Mouse (Mus musculus) effector memory CD4-positive, alpha-beta T cell, adult 7 months (primary cell): ENCODE data around the gene Serinc2. TPM values are rescaled to one million over a fixed set of nuclear protein-coding genes. Genes with fewer than 3 reads are reported as not detected.

Experiments
- polyA plus RNA-seq: library from polyadenylated mRNA; unstranded; fragments of 100-300 nt; shearing (Covaris generic); gene quantifications from one replicate; pipeline ENCODE4 v1.2.1, GENCODE M21; 2017

The Serinc2 gene
- not detected for polyA plus RNA-seq

DNA sequence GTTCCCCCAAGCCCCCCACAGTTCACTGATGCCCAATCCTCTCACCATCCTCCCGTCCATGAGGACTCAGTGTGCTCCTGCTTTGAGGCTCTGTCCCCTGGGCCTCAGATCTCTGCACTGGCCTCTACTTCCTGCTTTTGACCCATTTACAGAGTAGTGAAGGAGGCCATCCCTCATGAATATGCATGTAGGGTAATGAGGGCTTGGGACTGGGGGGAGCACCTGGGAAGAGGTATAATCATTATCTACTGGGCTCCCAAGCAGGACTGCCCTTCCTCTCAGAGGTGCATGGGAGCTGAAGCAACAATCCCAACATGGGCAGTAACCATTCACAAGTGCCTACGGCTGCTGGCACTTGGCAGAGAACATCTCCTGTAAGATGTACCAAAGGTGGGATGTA lies at the start of gene Serinc2:
TSS of gene Serinc2 (minus strand) at position 101 of the 400 bp plus-strand sequence.

DNA sequence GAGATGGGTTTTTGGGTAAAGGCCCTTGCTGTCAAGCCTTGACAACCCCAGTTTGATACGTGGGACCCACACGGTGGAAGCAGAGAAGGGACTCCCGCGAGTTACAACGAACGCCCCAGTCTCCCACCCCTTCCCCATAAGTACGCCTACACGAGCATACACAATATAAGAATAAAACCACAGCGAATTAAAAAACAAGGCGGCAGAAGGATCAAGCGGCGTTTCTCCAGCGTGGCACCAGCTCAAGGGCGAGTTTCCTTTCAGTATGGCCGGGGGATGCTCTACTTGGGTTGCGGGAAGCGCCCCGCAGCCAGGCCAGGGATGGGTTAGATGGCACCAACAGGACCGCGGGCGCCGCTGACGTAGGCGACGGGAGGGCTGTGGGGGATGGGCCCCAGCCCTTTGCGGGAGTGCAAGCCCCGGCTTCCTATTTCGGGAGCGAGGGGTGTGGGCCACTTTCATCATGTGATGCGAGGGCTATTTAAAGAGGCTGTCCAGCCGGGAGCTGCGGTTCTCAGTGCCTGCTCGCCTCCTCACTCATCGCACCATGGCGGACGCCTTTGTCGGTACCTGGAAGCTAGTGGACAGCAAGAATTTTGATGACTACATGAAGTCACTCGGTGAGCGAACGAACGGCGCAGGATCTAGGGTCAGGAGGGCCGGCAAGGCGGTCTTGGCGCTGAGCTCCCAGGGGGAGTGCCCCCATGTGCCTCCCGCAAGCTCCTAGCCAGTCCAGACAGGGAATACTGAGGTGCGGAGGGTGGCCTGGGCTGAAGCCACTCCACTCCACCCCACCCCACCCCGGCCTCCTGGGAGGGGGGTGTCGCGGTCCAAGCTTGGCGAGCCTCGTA lies 29.5 kb upstream of the Serinc2 start, which contains the start of the genes Fabp3 and Gm10570:
TSS of gene Fabp3 (plus strand) at position 365 of the 851 bp plus-strand sequence.
TSS of gene Gm10570 (minus strand) at position 444 of the 851 bp plus-strand sequence.

DNA sequence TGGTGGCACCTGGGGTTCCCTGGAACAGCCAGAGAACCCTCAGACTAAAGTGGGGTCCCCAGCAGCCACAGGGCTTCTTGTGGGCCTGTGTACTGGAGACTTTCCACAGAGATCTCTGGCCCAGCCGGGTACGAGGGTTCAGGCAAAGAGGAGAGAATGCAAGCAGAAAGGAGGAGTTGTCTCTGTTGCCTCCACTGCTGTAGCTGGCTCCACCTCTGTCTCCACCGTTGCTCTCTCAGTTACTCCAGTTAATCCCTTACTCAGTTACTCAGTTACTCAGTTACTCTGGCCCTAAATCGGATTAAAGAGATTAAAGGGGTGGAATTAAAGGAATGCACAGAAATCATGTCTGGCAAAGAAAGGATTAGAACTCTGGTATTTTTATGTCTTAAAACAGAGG lies 56.8 kb downstream of the Serinc2 start, which contains the start of gene Gm853:
TSS of gene Gm853 (minus strand) at position 223 of the 400 bp plus-strand sequence.

Other genes with a start within 250 kb of the Serinc2 start
- gene Col16a1, start 231.4 kb downstream of the Serinc2 start, polyA plus RNA-seq, result not detected
- 43.4 TPM for gene Pef1, start 176.6 kb downstream of the Serinc2 start, polyA plus RNA-seq
- gene Hcrtr1, start 139.8 kb downstream of the Serinc2 start, polyA plus RNA-seq, result not detected
- not detected for gene Tinagl1, start 104.1 kb downstream of the Serinc2 start, polyA plus RNA-seq
- gene Gm853, start 56.8 kb downstream of the Serinc2 start, polyA plus RNA-seq, result not detected
- gene Fabp3, start 29.4 kb upstream of the Serinc2 start, polyA plus RNA-seq, result 0.90 TPM
- not detected for gene Gm10570, start 29.5 kb upstream of the Serinc2 start, polyA plus RNA-seq
- 45.4 TPM for gene Zcchc17, start 80.7 kb upstream of the Serinc2 start, polyA plus RNA-seq
- gene Snrnp40, start 80.9 kb upstream of the Serinc2 start, polyA plus RNA-seq, result 81.0 TPM